Mouse (Mus musculus) C2C12 (cell line): ENCODE data around the gene Acvrl1. TPM values are rescaled to one million over a fixed set of nuclear protein-coding genes. Genes with fewer than 3 reads are reported as not detected.

ENCODE experiments used
- H3K27me3 ChIP-seq: one replicate; pipeline ENCODE4 v1.6.1; 2011; ENCODE audit not compliant: control insufficient read depth, insufficient read depth, insufficient read length
- H3K36me3 ChIP-seq: one replicate; pipeline ENCODE4 v1.6.1; 2011; ENCODE audit not compliant: control insufficient read depth, insufficient read depth
- H3K4me3 ChIP-seq: one replicate; pipeline ENCODE4 v1.5.1; 2011; ENCODE audit warnings: mild to moderate bottlenecking, control low read depth; ENCODE audit not compliant: poor library complexity, insufficient read depth, severe bottlenecking
- H3K79me2 ChIP-seq: one replicate; pipeline ENCODE4 v1.6.1; 2011; ENCODE audit not compliant: control insufficient read depth, insufficient read depth
- H3K79me3 ChIP-seq: one replicate; pipeline ENCODE4 v1.6.1; 2011; ENCODE audit warnings: low read depth, control low read depth
- H3ac ChIP-seq: one replicate; pipeline ENCODE3; 2011; ENCODE audit warnings: low read depth; ENCODE audit not compliant: control insufficient read depth, insufficient read length
- CEBPB ChIP-seq: IDR thresholded peaks from one replicate; pipeline ENCODE4 v1.6.1; 2011; ENCODE audit warnings: low read depth, mild to moderate bottlenecking, control low read depth, moderate library complexity
- CTCF ChIP-seq: IDR thresholded peaks from one replicate; pipeline ENCODE4 v1.5.1; 2011; ENCODE audit not compliant: control insufficient read depth, insufficient read depth, insufficient read length
- FOSL1 ChIP-seq: IDR thresholded peaks from one replicate; pipeline ENCODE4 v1.8.0; 2011; ENCODE audit warnings: mild to moderate bottlenecking, low read length; ENCODE audit not compliant: poor library complexity, insufficient read depth, severe bottlenecking
- MAX ChIP-seq: IDR thresholded peaks from one replicate; pipeline ENCODE4 v1.6.1; 2011; ENCODE audit warnings: mild to moderate bottlenecking, control low read depth
- MYOD1 ChIP-seq: IDR thresholded peaks from one replicate; pipeline ENCODE4 v1.6.1; 2011; ENCODE audit warnings: low read depth; ENCODE audit not compliant: control insufficient read depth, insufficient read length
- MYOG ChIP-seq: IDR thresholded peaks from one replicate; pipeline ENCODE4 v1.6.1; 2011; ENCODE audit not compliant: control insufficient read depth, insufficient read length; ENCODE audit errors: extremely low read depth
- USF1 ChIP-seq: IDR thresholded peaks from one replicate; pipeline ENCODE4 v1.6.1; 2011; ENCODE audit warnings: low read depth, mild to moderate bottlenecking, control low read depth, moderate library complexity
- polyA plus RNA-seq: library from polyadenylated mRNA; unstranded; fragments of >200 nt; fragmentation: generic; extraction: Trizol; gene quantifications from one replicate; pipeline ENCODE4 v1.2.1, GENCODE M21; 2012; ENCODE audit warnings: missing spikeins

Gene Acvrl1
- polyA plus RNA-seq, 1 experiment, result 0.05 TPM

DNA sequence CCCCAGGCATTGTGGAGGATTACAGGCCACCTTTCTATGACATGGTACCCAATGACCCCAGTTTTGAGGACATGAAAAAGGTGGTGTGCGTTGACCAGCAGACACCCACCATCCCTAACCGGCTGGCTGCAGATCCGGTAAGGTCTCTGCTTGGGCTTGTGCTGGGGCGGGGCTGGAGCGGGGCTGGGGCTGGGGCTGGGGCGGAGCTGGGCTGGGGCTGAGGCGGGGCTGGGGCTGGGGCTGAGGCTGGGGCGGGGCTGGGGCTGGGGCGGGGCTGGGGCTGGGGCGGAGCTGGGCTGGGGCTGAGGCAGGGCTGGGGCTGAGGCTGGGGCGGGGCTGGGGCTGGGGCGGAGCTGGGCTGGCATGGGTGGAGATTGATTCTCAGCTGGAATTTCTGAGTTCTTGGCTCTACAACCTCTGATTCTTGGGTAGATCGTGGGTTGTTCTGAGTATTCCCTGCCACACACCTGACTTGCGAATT lies 12.8 kb downstream of the Acvrl1 start:
- Histone ChIP-seq H3K36me3 (no peaks in the 10 kb centered on the region), H3K27me3 (no peaks in the 10 kb centered on the region), H3ac (no peak overlapping the region), H3K4me3 (no peak overlapping the region), H3K79me2 (no peaks in the 10 kb centered on the region), H3K79me3 (no peaks in the 10 kb centered on the region)
- TF ChIP-seq CEBPB (no peak), MYOD1 (no peak), MAX (no peak), FOSL1 (no peak), CTCF (no peak), USF1 (no peak), MYOG (no peak)

DNA sequence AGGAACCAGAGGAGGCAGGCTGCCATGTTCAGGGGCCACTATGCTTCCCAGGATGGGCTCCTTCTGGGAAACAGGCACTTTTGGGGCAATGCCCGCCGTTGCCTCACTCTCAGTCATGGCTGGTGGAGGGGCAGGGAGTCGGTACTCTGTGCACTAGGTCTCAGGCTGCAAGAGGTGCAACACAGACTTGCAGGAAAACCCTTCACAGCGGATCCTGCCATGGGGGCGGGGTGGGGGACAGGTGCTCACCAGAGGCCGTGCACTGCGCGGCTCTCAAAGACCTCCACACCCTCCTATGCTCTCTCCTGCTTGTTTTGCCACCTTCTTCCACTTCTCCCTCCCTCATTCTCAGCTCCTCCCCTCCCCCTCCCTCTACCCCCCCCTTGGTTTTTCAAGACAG lies 14.3 kb downstream of the Acvrl1 start:
- Histone ChIP-seq H3K79me2 (no peaks in the 10 kb centered on the region), H3ac (no peak overlapping the region), H3K27me3 (no peaks in the 10 kb centered on the region), H3K79me3 (no peaks in the 10 kb centered on the region), H3K4me3 (no peak overlapping the region), H3K36me3 (no peaks in the 10 kb centered on the region)
- TF ChIP-seq MYOD1 (no peak), CTCF (no peak), USF1 (no peak), CEBPB (no peak), MAX (no peak), FOSL1 (no peak), MYOG (no peak)

DNA sequence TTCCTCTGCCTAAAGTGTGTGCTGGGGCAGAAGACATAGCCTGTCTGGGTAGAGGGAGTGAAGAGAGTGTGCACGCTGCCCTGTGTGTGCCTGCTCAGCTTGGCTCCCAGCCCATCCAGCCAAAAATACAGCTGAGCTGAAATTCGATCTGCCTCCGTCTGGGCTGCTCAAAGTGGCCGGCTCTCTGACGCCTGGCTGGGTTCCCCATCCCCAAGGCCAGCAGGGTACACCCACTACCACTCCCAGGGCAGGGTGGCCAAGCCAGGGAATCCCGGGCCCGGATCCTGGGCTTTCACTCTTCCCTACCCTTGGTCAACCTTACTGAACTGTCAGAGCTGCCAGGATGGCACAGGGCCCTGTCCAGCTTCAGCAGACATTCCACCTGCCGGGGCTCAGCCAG lies 15.2 kb downstream of the Acvrl1 start:
- Histone ChIP-seq H3K27me3 (no peaks in the 10 kb centered on the region), H3ac (no peak overlapping the region), H3K79me3 (no peaks in the 10 kb centered on the region), H3K79me2 (no peaks in the 10 kb centered on the region), H3K36me3 (no peaks in the 10 kb centered on the region), H3K4me3 (no peak overlapping the region)
- TF ChIP-seq USF1 (no peak), MAX (no peak), CEBPB (no peak), CTCF (no peak), MYOG (no peak), FOSL1 (no peak), MYOD1 (no peak)

DNA sequence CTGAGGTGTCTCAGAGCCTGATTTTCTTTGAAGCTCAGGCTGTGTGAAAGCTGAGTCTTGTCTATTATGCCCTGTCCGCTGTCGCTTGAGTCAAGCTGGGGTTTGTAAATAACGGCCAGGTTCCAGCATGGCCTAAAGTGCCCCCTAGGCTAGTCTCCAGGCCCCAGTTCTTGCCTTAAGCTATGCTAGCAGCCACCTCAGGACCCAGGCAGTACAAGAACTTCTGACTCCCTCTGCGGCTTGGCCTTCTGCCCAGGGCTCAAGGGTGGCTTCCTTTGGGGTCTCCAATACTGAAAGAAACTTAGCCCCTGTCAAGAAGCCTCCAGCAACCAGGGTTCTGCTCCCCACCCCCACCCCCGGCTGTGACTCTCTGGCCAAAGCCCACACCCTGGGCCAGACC lies 15.9 kb downstream of the Acvrl1 start:
- H3K4me3 ChIP-seq, result no peak overlapping the region
- H3K79me3 ChIP-seq, result no peaks in the 10 kb centered on the region
- H3K27me3 ChIP-seq, result no peaks in the 10 kb centered on the region
- no peak overlapping the region for H3ac ChIP-seq
- no peaks in the 10 kb centered on the region for H3K36me3 ChIP-seq
- TF ChIP-seq MYOD1 (no peak), MYOG (no peak), CEBPB (no peak), USF1 (no peak), MAX (no peak), FOSL1 (no peak), CTCF (no peak)
- no peaks in the 10 kb centered on the region for H3K79me2 ChIP-seq

DNA sequence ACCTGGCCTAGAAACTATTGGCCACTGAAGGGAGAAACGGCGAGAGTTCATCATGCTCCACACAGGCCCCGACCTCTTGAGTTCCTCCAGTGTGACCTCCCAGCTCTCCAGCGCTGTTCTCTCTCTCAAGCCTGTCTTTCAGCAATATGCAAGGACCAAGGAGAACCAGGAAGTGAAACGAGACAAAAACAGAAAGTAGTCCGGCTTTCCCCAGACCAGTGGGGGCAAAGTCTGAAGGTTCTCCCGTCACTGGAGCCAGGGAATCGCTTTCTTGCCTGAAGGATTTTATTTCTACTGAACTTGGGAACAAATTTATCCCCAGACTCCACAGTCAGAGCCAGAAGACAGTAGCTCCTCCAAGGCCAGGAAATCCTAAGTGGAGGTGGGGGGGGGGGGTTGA lies 16.5 kb downstream of the Acvrl1 start:
- TF ChIP-seq CTCF (no peak), MYOG (no peak), USF1 (no peak), MYOD1 (no peak), CEBPB (no peak), FOSL1 (no peak), MAX (no peak)
- H3ac ChIP-seq, result no peak overlapping the region
- H3K4me3 ChIP-seq, result no peak overlapping the region
- no peaks in the 10 kb centered on the region for H3K79me2 ChIP-seq
- H3K36me3 ChIP-seq, result no peaks in the 10 kb centered on the region
- H3K27me3 ChIP-seq, result no peaks in the 10 kb centered on the region
- no peaks in the 10 kb centered on the region for H3K79me3 ChIP-seq

DNA sequence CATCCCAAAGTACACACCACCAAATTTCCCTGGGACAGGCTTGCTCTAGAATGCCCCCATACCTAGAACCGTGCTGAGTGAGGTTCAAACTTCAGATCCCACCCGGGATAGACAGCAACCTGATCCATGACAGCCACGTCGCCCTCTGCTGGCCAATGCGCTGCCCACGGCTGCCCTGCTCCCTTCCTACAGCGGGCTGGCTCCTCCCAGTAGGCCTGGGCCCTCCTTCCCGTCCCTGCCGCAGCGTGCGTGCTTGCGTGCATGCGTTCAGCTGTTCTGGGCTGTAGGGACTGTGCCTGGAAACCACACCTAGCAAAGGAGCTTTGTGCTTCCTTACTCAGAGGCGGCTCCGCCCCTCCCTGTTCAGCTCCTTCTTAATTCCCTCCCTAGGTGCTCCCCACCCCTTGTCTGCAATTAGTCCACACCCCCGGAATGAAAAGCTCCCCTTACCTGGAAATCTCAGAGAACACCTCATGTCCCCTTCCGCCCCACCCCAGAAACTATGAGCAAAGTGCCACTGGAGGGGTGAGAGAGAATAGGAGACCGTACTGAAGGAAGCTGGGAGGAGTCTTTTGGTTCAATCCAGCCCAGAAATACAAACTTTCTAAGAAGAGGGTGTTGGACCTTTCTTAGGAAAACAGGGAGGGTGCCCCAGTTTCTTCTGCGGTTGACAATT lies 17.2 kb downstream of the Acvrl1 start:
- H3K79me3 ChIP-seq, result no peaks in the 10 kb centered on the region
- peak; percentile 52 for TF ChIP-seq MYOD1
- no peak for TF ChIP-seq CEBPB
- TF ChIP-seq CTCF, result peak; percentile 99
- TF ChIP-seq USF1, result no peak
- peak; percentile 72 for TF ChIP-seq MAX
- TF ChIP-seq MYOG, result no peak
- H3K4me3 ChIP-seq, result no peak overlapping the region
- no peaks in the 10 kb centered on the region for H3K27me3 ChIP-seq
- no peaks in the 10 kb centered on the region for H3K36me3 ChIP-seq
- H3K79me2 ChIP-seq, result no peaks in the 10 kb centered on the region
- H3ac ChIP-seq, result no peak overlapping the region
